Mouse (Mus musculus) liver, postnatal 0 days (tissue): ENCODE measurements around the gene Add1.

ENCODE experiments used
- CTCF ChIP-seq: sonication (generic); IDR thresholded peaks from 2 replicates; pipeline ENCODE4 v1.5.1; 2016; ENCODE audit warnings: antibody characterized with exemption, low read depth
- EP300 ChIP-seq: IDR thresholded peaks from 2 replicates; pipeline ENCODE4 v1.6.1; 2016; ENCODE audit warnings: antibody characterized with exemption, low read depth, mild to moderate bottlenecking

DNA sequence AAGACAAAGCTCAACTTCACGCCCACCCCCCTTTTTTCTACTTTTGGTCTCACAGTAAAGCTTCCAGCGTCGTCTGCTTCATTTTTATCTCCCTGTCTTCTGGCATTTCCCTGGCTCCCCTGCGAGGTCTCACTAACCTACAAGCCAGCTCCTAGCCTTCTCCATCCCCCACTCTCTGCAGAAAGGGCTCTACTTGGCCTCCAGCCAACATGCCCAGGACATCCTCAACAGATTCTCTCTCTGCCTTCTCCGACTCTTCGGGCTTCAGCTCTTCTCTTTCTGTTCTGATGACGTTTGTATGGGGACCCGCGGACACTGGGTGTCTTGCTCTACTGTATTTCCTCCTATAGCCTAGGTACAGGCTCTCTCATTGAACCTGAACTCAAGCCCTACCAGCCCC lies 81.4 kb downstream of the Add1 start:
- TF ChIP-seq CTCF (no peak), EP300 (no peak)
